Mouse (Mus musculus) midbrain, postnatal 0 days (tissue): ENCODE results near the gene 1700013G24Rik. TPM values are rescaled to one million over a fixed set of nuclear protein-coding genes. Genes with fewer than 3 reads are reported as not detected.

Experiments
- ATAC-seq: fragments of 200-750 bp; cut with Nextera tagmentation; 2 replicates; pipeline ENCODE4 v1.8.0; 2017; ENCODE audit warnings: moderate number of reproducible peaks, mild to moderate bottlenecking, moderate TSS enrichment, moderate library complexity; ENCODE audit not compliant: low FRiP score
- DNase-seq: peaks from one replicate; pipeline ENCODE4 v3.0.0-alpha.2; 2015; ENCODE audit warnings: low spot score
- H3K27ac ChIP-seq: fragments of 300-500 bp; sonication (generic); 2 replicates; pipeline ENCODE4 v1.5.1; 2014; ENCODE audit warnings: low read depth, mild to moderate bottlenecking, low read length, mixed read lengths
- H3K27me3 ChIP-seq: fragments of 300-500 bp; sonication (generic); 2 replicates; pipeline ENCODE4 v1.6.1; 2014; ENCODE audit warnings: low read length, control low read depth, mixed read lengths; ENCODE audit not compliant: insufficient read depth
- H3K36me3 ChIP-seq: fragments of 300-500 bp; sonication (generic); 2 replicates; pipeline ENCODE4 v1.6.1; 2014; ENCODE audit warnings: low read length, control low read depth, mixed read lengths; ENCODE audit not compliant: insufficient read depth
- H3K4me1 ChIP-seq: fragments of 300-500 bp; sonication (generic); 2 replicates; pipeline ENCODE4 v1.6.1; 2014; ENCODE audit warnings: mild to moderate bottlenecking, control low read depth, antibody characterized with exemption, low read length, mixed read lengths; ENCODE audit not compliant: insufficient read depth
- H3K4me2 ChIP-seq: fragments of 300-500 bp; sonication (generic); 2 replicates; pipeline ENCODE4 v1.6.1; 2014; ENCODE audit warnings: low read depth, mild to moderate bottlenecking, low read length, mixed read lengths; ENCODE audit not compliant: poor library complexity, severe bottlenecking
- H3K4me3 ChIP-seq: fragments of 300-500 bp; sonication (generic); 2 replicates; pipeline ENCODE4 v1.5.1; 2014; ENCODE audit warnings: low read depth, mild to moderate bottlenecking, low read length, moderate library complexity
- H3K9ac ChIP-seq: fragments of 300-500 bp; sonication (generic); replicated peaks from 2 replicates; pipeline ENCODE4 v1.6.1; 2014; ENCODE audit warnings: mild to moderate bottlenecking, low read length, moderate library complexity, mixed read lengths; ENCODE audit not compliant: poor library complexity, severe bottlenecking
- H3K9me3 ChIP-seq: fragments of 300-500 bp; sonication (generic); 2 replicates; pipeline ENCODE4 v1.6.1; 2016; ENCODE audit warnings: low read length, control low read depth
- CTCF ChIP-seq: IDR thresholded peaks from 2 replicates; pipeline ENCODE4 v1.5.1; 2016; ENCODE audit warnings: antibody characterized with exemption, mild to moderate bottlenecking
- WGBS: fragments of 180-500 bp; shearing (Covaris S2); extraction: QIAGEN DNeasy Blood & Tissue Kit; methylation state at CpG from one replicate; pipeline ENCODE4 v1.1.7; 2014; 5-methylcytosine and 5-hydroxymethylcytosine counted together
- polyA plus RNA-seq: library from polyadenylated mRNA; unstranded; fragments of >200 nt; fragmentation: Nextera tagmentation; extraction: Ambion mirVana; gene quantifications from 2 replicates; pipeline ENCODE4 v1.2.1, GENCODE M21; 2015
- total RNA-seq: library from RNA; depleted of rRNA; stranded (reverse); fragments of >200 nt; gene quantifications from 2 replicates; pipeline ENCODE4 v1.2.3, GENCODE M21; 2014

The 1700013G24Rik gene
- total and polyA plus RNA-seq, 2 experiments from 2014 or later: not detected

DNA sequence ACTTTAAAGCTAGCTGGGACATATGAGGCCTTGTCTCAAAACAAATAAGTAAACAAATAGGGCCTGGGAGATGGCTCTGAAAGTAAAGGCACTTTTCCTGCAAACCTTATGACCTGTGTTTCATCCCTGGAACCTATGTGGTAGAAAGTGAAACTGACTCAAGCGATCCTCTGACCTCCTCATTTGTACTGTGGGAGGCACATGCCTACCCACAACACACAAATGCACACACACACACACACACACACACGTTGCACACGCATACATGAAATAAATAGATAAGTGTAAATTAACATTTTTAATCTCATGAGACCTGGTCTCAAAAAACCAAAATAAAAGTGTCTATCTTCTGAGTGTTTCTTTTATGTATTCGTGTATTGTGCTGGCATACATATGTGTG, 7.2 kb upstream of the 1700013G24Rik start:
- no peak overlapping the region for H3K4me3 ChIP-seq
- H3K4me1 ChIP-seq: no peaks in the 10 kb centered on the region
- WGBS: 89% methylated on average over 4 of the region's 4 CpGs
- no peaks in the 10 kb centered on the region for H3K9me3 ChIP-seq
- H3K9ac ChIP-seq: no peak overlapping the region
- H3K27ac ChIP-seq: no peak overlapping the region
- no peaks in the 10 kb centered on the region for H3K36me3 ChIP-seq
- ATAC-seq (no peak), DNase-seq (no peak)
- H3K27me3 ChIP-seq: no peaks in the 10 kb centered on the region
- TF ChIP-seq CTCF: no peak
- H3K4me2 ChIP-seq: no peak overlapping the region

DNA sequence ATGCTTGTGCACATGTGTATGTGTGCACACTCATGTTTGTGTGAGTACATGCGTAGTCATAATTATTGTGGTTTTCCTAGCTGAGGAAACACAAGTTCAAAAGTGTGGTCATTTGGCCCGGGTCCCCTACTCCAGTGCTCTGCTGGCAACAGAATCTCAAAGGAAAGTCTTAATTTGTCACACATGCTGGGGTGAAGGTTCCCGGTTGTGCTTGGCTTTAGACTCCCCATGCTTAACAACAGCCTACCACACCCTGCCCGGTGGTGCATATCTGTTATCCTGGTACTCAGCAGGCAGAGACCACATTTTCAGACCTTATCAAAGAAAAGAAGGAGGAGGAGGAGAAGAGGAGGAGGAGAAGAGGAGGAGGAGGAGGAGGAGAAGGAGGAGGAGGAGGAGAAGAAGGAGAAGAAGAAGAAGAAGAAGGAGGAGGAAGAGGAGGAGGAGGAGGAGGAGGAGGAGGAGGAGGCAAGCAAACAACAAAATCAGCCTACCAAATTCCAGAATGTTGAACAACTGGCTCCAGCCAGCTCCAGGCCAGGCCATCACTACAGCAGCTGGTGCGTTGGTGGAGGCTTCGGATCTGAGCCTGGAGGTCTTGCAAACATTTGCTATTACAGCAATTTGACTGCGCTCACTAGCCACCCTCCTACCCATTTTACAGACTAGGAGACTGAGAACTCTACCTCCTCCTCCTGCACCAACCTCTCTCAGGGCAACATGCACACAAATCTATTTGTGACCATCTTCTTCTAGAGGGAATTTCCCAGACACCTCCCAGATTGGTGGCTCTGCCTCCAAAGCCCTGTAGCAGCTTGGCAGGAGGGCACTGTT, 5.5 kb upstream of the 1700013G24Rik start:
- 61% methylated on average over 7 of the region's 7 CpGs for WGBS
- H3K4me3 ChIP-seq: no peak overlapping the region
- TF ChIP-seq CTCF: no peak
- no peak for DNase-seq
- H3K9ac ChIP-seq: no peak overlapping the region
- no peak overlapping the region for H3K4me2 ChIP-seq
- no peaks in the 10 kb centered on the region for H3K4me1 ChIP-seq
- ATAC-seq: no peak
- H3K27ac ChIP-seq: no peak overlapping the region
- H3K9me3 ChIP-seq: no peaks in the 10 kb centered on the region
- no peaks in the 10 kb centered on the region for H3K36me3 ChIP-seq
- H3K27me3 ChIP-seq: no peaks in the 10 kb centered on the region

DNA sequence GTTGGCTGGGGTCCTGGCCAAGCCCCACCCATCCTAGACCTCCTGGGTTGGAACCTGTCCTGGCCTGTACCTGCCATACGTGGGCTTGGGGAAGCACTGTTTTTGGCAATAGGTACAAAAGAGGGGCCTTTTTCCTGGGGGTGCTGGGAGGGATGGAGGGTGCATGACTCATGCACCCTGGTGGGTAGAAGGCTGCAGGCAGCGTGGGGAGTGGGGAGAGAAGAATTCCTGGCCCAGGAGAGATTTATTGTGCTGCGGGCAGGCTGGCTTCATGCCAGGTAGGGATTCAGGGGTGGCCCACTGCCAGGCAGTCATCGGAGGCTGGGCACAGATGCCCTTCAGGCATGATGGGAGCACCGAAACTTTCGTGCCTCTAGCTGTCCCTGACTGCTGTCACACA, 4.9 kb upstream of the 1700013G24Rik start:
- Histone ChIP-seq H3K27me3 (no peaks in the 10 kb centered on the region), H3K9ac (no peak overlapping the region), H3K4me3 (no peak overlapping the region), H3K4me1 (no peaks in the 10 kb centered on the region), H3K4me2 (no peak overlapping the region), H3K36me3 (no peaks in the 10 kb centered on the region), H3K9me3 (no peaks in the 10 kb centered on the region), H3K27ac (no peak overlapping the region)
- DNase-seq (peak; percentile 25), ATAC-seq (no peak)
- whole genome bisulfite sequencing: 29% methylated on average over 6 of the region's 6 CpGs
- TF ChIP-seq CTCF: no peak

GRCm38 (mm10) chr4:137448641-137449040, 4.4 kb upstream of the 1700013G24Rik start:
- H3K27me3 ChIP-seq: no peaks in the 10 kb centered on the region
- DNase-seq: no peak
- no peak overlapping the region for H3K9ac ChIP-seq
- H3K4me2 ChIP-seq: no peak overlapping the region
- no peak for TF ChIP-seq CTCF
- no peaks in the 10 kb centered on the region for H3K9me3 ChIP-seq
- no peak overlapping the region for H3K27ac ChIP-seq
- H3K36me3 ChIP-seq: no peaks in the 10 kb centered on the region
- WGBS: 51% methylated on average over 2 of the region's 2 CpGs
- ATAC-seq: no peak
- no peak overlapping the region for H3K4me3 ChIP-seq
- H3K4me1 ChIP-seq: no peaks in the 10 kb centered on the region

GRCm38 (mm10) chr4:137449132-137449531, 4.0 kb upstream of the 1700013G24Rik start:
- Histone ChIP-seq H3K4me3 (no peak overlapping the region), H3K36me3 (no peaks in the 10 kb centered on the region), H3K9me3 (no peaks in the 10 kb centered on the region), H3K4me2 (no peak overlapping the region), H3K9ac (no peak overlapping the region), H3K4me1 (no peaks in the 10 kb centered on the region), H3K27ac (no peak overlapping the region), H3K27me3 (no peaks in the 10 kb centered on the region)
- no peak for TF ChIP-seq CTCF
- WGBS: 84% methylated on average over 2 of the region's 2 CpGs
- no peak for DNase-seq
- no peak for ATAC-seq

DNA sequence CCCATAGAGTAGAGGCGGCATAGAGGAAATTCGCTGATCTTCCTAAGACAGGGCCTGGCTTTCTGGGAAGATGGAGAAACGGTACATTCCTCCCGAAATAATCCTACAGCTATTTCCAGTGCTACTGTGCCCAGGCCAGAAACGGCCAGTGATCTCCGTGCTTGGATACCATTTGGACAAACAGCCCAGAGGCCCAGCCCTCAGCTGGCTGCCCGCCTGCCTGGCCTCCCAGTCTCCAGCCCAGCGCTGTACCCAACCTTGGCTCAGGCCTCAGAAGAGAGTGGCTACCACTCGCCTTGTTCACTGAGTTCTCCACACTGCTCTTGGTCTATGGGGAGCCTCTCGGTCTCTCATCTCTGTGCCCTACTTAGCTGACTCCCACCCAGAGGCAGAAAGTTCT, 3.4 kb upstream of the 1700013G24Rik start:
- no peak overlapping the region for H3K9ac ChIP-seq
- no peak overlapping the region for H3K27ac ChIP-seq
- no peak overlapping the region for H3K4me3 ChIP-seq
- H3K27me3 ChIP-seq: no peaks in the 10 kb centered on the region
- H3K4me1 ChIP-seq: no peaks in the 10 kb centered on the region
- DNase-seq: no peak
- no peaks in the 10 kb centered on the region for H3K36me3 ChIP-seq
- no peak overlapping the region for H3K4me2 ChIP-seq
- no peak for ATAC-seq
- no peak for TF ChIP-seq CTCF
- WGBS: 80% methylated on average over 10 of the region's 10 CpGs
- no peaks in the 10 kb centered on the region for H3K9me3 ChIP-seq
